Mouse (Mus musculus): ENCODE measurements around the gene Mfap1b. TPM values are rescaled to one million over a fixed set of nuclear protein-coding genes. Genes with fewer than 3 reads are reported as not detected.
A peak's percentile ranks its signal among the peaks of the same experiment; 100 is the strongest.

The Mfap1b gene
- total RNA-seq, 2 experiments from 2014 or later = 35.1 to 37.0 TPM

DNA sequence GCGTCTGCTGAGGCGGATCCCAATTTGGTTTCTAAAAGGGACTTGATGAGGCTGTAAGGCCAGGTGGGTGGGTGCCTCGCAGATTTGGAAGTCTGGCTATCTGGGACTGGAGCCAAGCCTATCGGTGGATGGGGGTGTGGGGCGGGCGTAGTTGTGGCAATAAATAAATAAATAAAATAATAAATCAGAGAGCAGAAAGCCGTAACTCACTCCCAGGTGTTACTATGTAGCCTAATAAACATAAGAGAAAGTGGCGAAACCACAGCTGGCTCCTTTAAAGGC is 30.9 kb downstream of the Mfap1b start:
- intact Hi-C loops (cut with DNase I) = no loop called here

DNA sequence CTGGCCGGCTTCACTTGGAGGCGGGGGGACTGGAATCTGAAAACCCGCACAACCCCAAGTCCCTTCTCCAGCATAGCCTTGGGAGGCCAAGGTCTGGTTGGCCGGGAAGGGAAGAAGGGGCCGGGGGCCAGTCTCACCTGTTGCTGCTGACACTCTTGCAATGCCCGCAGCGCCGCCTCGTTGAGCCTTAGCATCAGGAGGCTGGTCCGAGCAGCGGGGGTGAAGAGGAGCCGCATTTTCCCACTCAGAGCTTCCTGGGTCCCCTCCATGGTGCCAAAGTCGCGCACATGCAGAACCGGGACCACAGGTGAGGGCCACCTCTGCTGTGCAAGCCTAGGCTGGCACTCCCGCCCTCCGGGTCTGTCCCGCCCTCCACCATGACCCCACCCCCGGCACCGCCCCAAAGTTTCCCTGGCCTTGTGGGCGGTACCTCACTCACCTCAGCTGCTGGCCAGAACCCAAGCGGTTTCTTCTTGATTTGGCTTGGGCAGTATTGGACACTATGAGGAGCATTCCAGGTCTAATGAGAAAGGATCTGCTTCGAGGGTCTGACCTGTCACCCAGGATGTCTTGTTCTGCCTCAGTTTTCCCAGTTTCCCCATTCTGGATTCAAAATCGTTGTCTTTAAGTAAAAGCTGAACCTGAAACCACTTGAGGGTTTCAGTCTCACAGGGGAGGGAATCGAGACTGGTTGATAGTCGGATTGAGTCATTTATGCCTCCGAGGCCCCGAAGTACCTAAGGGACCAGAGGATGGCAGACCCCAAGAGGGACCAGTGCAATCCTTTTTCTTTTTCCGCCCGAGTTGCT is 31.4 kb downstream of the Mfap1b start:
- DNase-seq (ENCODE audit: extremely low spot score in 1 of 2, low spot score in 2 of 2) = peak in 1 of 2 experiments; percentile 58
- intact Hi-C loops (cut with DNase I) = no loop called here

More for the DNA sequence above, 30.9 kb downstream of the Mfap1b start:
- peak in 1 of 2 experiments; percentile 28 for DNase-seq (ENCODE audit: extremely low spot score in 1 of 2, low spot score in 2 of 2)

DNA sequence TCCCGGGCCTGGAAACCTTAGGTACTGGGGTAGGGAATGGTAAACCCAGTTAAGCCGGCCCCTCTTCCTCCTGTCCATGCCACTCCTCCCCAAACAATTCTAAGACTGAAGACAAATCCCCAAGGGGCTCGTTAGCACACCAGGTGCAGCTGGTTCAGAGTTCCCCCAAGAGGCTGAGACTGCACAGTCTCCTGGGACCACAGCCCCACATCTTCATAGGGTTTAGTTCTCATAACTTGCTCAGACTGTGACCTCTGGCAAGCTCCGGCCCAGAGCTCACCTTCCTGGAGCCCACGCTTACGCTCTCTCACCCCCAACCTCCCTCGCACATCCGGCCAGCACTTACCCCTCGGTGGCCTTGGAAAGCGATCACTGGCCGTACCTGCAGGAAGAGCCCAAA is 32.1 kb downstream of the Mfap1b start:
- intact Hi-C loops (cut with DNase I) = no loop called here
- DNase-seq (ENCODE audit: extremely low spot score in 1 of 2, low spot score in 2 of 2) = no peak

DNA sequence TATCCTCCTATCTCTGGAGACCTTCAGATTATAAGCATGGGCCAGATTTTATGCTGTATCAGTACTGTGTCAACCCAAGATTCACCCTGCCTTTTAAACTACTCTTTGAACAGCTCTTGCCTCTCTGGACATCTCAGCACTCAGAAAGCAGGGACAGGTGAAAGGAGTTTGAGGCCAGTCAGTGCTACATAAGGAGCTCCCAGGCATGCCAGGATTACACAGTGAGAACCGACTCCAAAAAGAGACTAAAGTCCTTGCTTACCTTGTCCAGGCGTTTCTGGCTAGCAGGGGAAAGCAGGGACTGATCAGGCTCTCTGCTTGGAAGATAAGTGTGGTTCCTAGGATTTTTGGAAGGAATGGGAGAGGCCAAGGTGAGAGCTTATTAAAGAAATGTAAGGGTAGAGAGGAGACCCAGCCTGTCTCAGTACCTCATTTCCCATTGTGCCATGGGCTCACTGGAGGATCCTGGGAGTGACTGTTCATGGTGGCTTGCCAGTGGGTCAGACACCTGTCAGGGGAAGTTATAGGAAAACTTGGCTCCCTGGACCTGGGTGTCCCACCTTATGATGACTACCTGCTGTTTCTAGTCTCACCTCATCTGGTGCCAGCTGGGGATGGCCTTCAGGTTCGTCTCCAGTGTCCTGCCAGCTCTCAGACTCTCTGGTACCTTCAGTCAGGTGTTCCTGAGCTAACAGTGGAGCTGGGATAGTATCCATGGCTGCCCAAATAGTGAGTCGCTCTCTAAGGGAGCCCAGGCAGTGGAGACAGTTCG is 32.8 kb downstream of the Mfap1b start:
- intact Hi-C loops (cut with DNase I) = no loop called here
- DNase-seq (ENCODE audit: extremely low spot score in 1 of 2, low spot score in 2 of 2) = no peak

DNA sequence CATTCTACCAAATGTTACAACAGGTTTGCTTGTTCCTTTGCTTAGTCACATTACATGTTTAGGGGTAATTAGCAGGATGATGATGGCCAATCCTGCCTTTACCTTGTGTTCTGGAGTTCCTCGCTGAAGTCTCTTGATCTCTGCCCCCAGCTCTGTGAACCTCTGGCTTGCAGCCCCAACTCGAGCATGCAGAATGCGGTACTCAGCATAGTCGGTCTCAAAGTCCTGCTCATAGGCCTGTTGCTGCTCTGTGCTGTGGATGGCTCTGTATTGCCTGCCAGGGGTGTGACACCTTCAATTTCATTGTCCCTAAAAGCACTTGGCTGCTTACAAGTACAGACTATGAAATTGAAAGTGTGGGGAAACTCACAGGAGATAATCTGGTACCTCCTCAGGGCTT is 34.1 kb downstream of the Mfap1b start:
- intact Hi-C loops (cut with DNase I) = no loop called here
- DNase-seq (ENCODE audit: extremely low spot score in 1 of 2, low spot score in 2 of 2) = no peak

DNA sequence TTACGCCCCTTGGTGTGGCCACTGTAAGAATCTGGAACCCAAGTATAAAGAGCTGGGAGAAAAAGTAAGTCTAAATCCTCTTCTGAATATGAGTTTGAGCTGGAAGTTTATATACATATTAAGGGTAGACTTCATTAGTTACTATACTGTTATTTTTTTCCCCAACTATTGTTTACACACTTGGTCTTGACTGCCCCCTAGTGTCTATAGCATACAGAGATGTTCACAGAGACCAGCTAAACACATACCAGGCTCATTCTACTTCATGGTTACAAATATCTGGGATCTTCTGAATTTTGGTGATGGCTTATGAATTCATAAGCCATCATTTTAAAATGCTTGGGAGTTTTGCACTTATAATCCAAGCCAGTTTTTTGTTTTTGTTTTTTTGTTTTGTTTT is 39.0 kb downstream of the Mfap1b start:
- intact Hi-C loops (cut with DNase I) = no loop called here
- DNase-seq (ENCODE audit: extremely low spot score in 1 of 2, low spot score in 2 of 2) = no peak

DNA sequence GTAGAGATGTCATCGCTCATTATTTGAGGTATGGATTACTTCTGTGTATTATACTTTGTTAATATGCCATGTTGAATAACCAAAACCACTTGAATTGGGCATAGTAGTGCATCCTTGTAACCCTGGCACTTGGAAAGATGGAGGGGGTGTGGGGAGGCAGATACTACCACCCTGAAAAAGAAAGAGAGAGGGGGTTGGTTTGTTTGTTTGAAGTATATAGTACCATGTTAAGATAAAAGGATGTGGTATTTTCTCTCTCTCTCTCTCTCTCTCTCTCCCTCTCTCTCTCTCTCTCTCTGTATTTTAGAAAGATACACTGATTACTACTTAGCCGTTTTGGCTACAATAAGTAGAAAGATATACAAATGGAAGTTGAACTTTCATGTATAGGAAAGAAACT is 48.0 kb downstream of the Mfap1b start:
- intact Hi-C loops (cut with DNase I) = no loop called here
- DNase-seq (ENCODE audit: extremely low spot score in 1 of 2, low spot score in 2 of 2) = no peak

DNA sequence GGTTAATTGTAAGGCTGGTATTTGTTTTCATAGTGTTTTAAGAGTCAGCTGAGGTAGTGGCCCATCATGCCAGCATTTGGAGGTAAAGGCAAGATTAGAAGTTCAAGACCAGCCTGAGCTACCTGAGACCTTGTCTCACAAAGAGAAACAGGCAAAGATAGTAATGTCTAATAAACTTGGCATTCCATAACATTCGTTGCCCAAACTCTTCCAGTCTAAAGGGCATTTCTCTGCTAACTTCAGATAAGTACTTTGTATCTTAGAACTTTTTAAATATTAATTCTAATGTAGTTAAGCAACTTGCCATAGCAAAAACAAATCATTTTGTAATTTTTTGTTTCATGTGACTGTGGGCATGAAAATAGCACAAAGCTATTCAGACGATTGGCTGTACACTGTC is 50.7 kb downstream of the Mfap1b start:
- DNase-seq (ENCODE audit: extremely low spot score in 1 of 2, low spot score in 2 of 2) = no peak
- intact Hi-C loops (cut with DNase I) = no loop called here

DNA sequence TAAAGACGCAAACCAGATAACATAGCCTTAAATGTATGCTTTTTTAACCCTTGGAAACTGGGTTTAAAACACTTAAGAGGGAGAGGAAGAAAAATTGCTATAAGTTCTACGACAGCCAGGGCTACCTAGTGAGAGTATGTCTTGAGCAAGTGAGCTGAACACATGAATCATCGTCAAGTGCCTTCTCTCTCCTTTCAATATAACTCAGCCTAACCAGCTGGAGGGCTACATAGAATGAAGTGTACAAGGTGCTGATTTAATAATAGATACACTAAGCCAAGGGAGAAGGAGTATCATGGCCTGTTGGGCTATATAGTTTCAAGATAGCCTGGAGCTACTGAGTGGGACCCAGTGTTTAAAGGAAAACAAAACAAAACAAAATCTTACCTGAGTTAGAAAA is 55.4 kb downstream of the Mfap1b start:
- intact Hi-C loops (cut with DNase I) = no loop called here
- DNase-seq (ENCODE audit: extremely low spot score in 1 of 2, low spot score in 2 of 2) = no peak

DNA sequence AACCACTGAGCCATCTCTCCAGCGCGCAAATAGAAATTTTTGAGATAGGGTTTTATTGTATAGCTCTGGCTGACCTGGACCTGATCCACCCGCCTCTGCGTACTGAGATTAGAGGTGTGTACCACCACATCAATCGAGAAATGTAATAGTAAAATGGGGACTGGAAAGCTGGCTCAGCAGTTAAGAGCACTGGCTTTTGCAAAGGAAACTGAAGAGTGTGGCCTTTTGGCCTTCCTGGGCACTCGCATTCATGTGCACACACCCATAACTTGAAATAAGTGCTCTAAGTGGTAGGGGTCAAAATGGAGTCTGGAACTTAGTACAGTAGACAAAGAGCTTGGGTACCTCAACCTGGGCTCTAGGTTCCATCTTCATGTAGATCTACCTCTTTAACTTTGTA is 57.5 kb downstream of the Mfap1b start:
- DNase-seq (ENCODE audit: extremely low spot score in 1 of 2, low spot score in 2 of 2) = no peak
- intact Hi-C loops (cut with DNase I) = no loop called here

DNA sequence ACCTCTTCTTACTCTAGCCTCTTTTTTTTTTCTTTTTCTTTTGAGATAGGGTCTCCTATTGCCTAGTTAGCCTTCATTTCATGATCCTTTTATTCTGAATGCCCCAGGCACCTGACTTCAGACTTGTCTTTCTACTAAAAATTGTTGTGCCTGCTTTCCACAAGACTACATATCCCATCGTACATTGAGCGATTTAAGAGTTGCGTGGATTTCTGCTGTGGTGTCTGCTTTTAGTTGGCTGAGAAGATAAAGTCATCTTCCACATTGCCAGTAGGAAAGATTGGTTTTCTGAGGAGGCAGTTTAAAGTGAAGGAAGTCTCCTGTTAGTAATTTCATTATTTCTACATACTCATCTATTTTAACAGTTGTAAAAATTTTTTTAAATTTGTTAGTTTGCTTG is 58.3 kb downstream of the Mfap1b start:
- intact Hi-C loops (cut with DNase I) = no loop called here
- DNase-seq (ENCODE audit: extremely low spot score in 1 of 2, low spot score in 2 of 2) = no peak

DNA sequence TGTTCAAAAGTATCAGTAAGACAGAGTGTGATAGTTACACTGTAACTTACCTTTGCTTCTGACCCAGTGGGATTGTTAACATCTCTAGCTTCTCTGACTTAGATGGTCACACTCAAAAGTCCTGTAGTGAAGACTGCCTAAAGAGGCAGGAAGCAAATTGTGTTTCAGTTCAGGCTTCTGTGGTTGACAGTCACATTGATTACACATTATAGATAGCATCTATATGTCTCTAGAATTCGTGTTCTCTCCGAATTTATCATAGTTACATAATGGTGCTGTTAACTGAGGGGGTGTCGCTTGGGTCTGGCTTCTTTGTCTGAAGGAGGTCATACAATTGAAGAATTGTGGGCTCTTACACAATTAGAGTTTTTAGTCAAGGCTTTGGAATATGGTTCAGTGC is 58.8 kb downstream of the Mfap1b start:
- DNase-seq (ENCODE audit: extremely low spot score in 1 of 2, low spot score in 2 of 2) = no peak
- intact Hi-C loops (cut with DNase I) = no loop called here

DNA sequence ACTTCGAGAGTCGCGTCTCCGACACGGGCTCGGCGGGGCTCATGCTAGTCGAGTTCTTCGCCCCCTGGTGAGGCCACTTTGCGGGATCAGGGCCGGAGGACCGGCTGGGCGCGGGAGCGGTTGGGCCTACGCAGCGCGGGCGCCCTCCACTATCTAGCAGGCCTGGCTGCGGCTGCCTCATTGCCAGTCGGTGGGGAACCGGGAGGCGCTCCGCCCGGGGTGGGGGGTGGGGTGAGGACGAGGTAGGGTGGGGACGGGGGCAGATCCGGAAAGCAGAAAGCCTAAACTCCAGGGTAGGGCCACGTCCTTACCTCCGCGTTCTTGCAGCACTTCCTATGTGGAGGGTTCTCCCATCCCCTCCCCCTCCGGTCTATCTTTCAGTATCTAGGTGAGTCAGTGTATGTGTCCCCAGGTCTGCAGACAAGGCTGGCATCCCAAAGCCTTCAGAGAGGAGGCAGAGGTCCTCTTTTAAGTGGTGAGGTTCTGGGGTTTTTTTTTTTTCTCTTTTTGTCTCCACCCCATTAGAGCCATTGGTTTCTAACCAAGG is 59.7 kb downstream of the Mfap1b start:
- intact Hi-C loops (cut with DNase I) = no loop called here
- DNase-seq (ENCODE audit: extremely low spot score in 1 of 2, low spot score in 2 of 2) = no peak

DNA sequence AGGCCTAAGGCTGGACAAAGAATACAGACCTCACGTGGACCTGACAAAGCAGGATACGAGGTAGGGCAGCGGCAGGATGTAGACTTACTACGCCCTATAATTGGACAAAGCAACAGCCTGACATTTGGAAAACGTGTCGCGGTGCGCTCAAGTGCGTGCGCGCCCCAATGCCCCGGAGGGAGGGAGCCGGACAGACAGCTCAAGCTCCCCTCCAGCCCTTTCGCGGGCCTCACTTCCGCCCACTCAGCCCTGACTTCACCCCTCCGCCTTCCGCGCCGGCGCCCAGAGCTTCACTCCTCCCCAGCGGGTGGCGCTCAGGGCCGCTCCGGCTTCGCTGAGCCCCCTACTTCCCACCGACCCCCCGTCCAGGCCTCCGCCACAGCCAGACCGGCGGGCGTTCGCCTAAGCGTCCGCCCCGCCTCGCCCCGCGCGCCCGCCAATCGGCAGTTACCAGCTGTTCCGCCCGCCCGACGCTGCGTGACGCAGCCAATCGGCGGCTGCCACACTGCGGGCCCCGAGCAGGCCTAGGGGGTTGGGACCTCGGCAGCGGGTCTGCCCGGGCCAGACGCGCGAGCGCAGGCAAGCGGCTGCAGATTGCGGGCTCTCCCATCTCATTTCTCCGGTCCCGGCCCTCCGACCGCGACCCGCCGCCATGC is 60.4 kb downstream of the Mfap1b start, which contains the start of the genes Pdia3 and Catsper2:
TSS of gene Pdia3 (plus strand) at position 389 of the 656 bp plus-strand sequence.
TSS of gene Catsper2 (minus strand) at position 406 of the 656 bp plus-strand sequence.
- intact Hi-C loops (cut with DNase I) = no loop called here
- DNase-seq (ENCODE audit: extremely low spot score in 1 of 2, low spot score in 2 of 2) = peak; percentile 93 to 99

DNA sequence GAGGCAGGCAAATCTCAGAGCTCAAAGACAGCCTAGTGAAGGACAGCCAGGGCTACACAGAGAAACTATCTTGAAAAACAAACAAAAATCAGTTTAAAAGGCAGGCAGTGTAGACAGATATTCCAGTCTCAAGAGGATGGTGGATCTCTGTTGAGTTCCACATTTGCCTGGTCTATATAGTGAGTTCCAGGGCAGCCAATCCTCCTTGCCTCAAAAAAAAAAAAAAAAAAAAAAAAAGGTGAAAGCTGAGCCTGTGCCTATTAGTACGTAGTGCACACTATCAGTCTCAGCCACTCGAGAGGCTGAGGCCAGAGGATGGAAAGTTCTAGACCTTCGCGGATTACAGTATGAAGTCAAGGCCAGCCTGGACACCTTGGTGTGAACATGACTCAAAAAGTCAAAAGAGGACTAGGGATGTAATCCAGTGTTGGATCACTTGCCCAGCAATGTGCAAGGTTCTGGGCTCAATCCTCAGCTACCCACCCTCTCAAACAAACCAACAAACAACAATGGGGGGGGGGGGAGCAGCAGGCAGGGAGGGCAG is 61.0 kb downstream of the Mfap1b start:
- no peak for DNase-seq (ENCODE audit: extremely low spot score in 1 of 2, low spot score in 2 of 2)

More for the DNA sequence above, 61.0 kb downstream of the Mfap1b start:
- intact Hi-C loops (cut with DNase I) = no loop called here

Small RNA genes within 50 kb of the gene (microRNA-seq; reads per million reads assigned to microRNA genes)
- gene Gm22953 = not detected

Other genes with a start within 250 kb of the Mfap1b start
- gene Trp53bp1, start 202.7 kb downstream of the Mfap1b start, total RNA-seq (2021) = 100 to 1,000 TPM; 173 to 183 TPM
- 100 to 1,000 TPM; 391 to 400 TPM for gene Map1a, start 184.5 kb downstream of the Mfap1b start, total RNA-seq (2021)
- 10 to 100 TPM; 50.4 to 55.7 TPM for gene Ppip5k1, start 118.7 kb downstream of the Mfap1b start, total RNA-seq (2021)
- gene Ckmt1, start 116.4 kb downstream of the Mfap1b start, total RNA-seq (2021) = 100 to 1,000 TPM; 311 to 312 TPM
- gene Strc, start 86.9 kb downstream of the Mfap1b start, total RNA-seq (2021) = not detected
- gene Pdia3, start 60.3 kb downstream of the Mfap1b start, total RNA-seq (2021) = 100 to 1,000 TPM; 198 to 214 TPM
- 1 to 10 TPM; 4.5 to 4.8 TPM for gene Catsper2, start 60.3 kb downstream of the Mfap1b start, total RNA-seq (2021)
- not detected for gene Ell3, start 29.8 kb downstream of the Mfap1b start, total RNA-seq (2021)
- gene Serf2, start 24.9 kb downstream of the Mfap1b start, total RNA-seq (2021) = 100 to 1,000 TPM; 129 to 153 TPM
- gene Hypk, start 20.8 kb downstream of the Mfap1b start, total RNA-seq (2021) = 10 to 100 TPM; 23.7 to 25.8 TPM
- 1 to 10 TPM; 1.2 to 1.3 TPM for gene Serinc4, start 17.3 kb downstream of the Mfap1b start, total RNA-seq (2021)
- 10 to 100 TPM; 31.2 to 32.7 TPM for gene Mfap1a, start 32.6 kb upstream of the Mfap1b start, total RNA-seq (2021)
- gene Wdr76, start 32.7 kb upstream of the Mfap1b start, total RNA-seq (2021) = 1 to 10 TPM; 4.2 to 4.4 TPM